Mouse (Mus musculus) c-Kit-positive CD71-negative TER-119-negative erythroid progenitor cells, embryonic 14.5 days (primary cell): ENCODE results near the gene Rnasel.

Experiments
- DNase-seq: peaks from one replicate; pipeline ENCODE4 v3.0.0-alpha.2; 2013; ENCODE audit warnings: low read depth

Gene Rnasel

GRCm38 (mm10) chr1:153769998-153770775 is 21.0 kb downstream of the Rnasel start:
- DNase-seq: no peak

GRCm38 (mm10) chr1:153770776-153771167 is 21.5 kb downstream of the Rnasel start:
- DNase-seq: no peak

- no peak for DNase-seq
Observed at GRCm38 (mm10) chr1:153775174-153775573, 25.9 kb downstream of the Rnasel start.

- DNase-seq: no peak
Observed at GRCm38 (mm10) chr1:153776257-153776656, 27.0 kb downstream of the Rnasel start.

- no peak for DNase-seq
Observed at GRCm38 (mm10) chr1:153778205-153778604, 29.0 kb downstream of the Rnasel start.

- DNase-seq: no peak
Observed at GRCm38 (mm10) chr1:153783339-153783738, 34.1 kb downstream of the Rnasel start.

GRCm38 (mm10) chr1:153785608-153786007 is 36.4 kb downstream of the Rnasel start:
- no peak for DNase-seq

GRCm38 (mm10) chr1:153790708-153791107 is 41.5 kb downstream of the Rnasel start:
- DNase-seq: no peak

GRCm38 (mm10) chr1:153794241-153794640 is 45.0 kb downstream of the Rnasel start:
- DNase-seq: no peak

GRCm38 (mm10) chr1:153802691-153803090 is 53.5 kb downstream of the Rnasel start:
- DNase-seq: no peak

- DNase-seq: no peak
Observed at GRCm38 (mm10) chr1:153803530-153803929, 54.3 kb downstream of the Rnasel start.

- peak; percentile 53 for DNase-seq
Observed at GRCm38 (mm10) chr1:153807390-153807993, 58.3 kb downstream of the Rnasel start.
